Mouse (Mus musculus): ENCODE data around the gene Dgkq.

Dgkq gene

GRCm38 (mm10) chr5:108668977-108669936, at the start of gene Dgkq:
Gene Dgkq, minus strand, starts transcription at chr5:108669672.
- DNase-seq: peak; percentile 93 to 94

DNA sequence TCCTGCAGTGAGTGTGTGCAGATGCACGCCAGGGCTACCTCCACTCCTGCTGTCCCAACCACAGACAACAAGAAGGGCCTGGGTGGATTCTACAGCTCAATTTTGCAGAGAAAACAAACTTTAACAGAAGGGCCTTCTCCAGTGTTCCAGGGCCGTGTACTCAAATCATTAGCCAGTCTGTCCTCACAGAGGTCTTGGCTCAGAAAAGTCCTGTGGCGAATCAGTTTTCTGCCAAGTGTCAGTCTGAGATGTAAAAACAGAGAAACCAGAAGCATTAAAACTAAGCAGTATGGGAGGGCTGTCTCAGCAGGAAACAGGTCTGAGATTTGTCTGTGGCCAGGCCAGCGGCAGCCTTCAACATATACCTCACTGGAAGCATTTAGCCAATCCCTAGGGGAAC, 48.6 kb upstream of the Dgkq start:
- DNase-seq: no peak

- no peak for DNase-seq
These were observed 46.5 kb upstream of the Dgkq start for GRCm38 (mm10) chr5:108715974-108716373.

DNA sequence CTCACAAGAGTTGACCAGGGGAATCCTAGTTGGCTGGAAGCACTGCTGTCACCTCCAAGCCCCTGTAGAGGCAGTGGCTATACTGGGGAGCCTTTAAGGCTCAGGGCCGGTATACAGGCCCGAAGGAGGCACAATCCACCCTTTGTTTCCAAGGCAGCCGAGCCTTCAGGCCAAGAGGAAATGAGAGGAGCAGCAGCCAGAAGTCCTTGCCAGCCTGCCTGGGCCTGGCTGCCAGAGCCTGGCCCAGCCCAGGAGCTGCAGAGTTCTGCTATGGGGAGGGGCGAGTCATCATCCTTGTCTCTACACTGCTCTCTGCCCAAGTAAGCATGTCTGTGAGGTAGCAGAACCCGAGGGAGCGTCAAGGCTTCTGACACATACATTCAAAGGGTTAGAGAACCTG, 44.7 kb upstream of the Dgkq start:
- peak; percentile 28 to 38 for DNase-seq

DNA sequence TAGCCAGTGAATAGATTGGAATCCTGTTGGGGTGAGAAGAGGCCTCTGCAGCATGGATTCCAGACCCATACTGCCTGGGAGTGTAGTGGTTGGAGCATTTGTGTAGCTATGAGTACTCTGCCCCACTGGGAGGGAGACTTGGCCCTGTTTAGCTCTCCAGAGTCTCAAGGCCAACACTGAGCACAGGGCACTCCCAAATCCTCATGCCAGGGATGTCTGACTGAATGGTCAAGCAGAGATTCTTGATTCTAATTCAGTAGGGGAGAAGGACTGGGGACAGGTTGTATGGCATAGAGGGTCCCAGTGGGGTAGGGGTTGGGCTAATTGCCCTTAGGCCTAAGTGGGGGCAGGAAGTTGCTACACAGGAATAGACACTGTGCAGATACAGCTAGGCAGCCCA, 44.2 kb upstream of the Dgkq start:
- no peak for DNase-seq

GRCm38 (mm10) chr5:108713096-108713495, 43.6 kb upstream of the Dgkq start:
- DNase-seq: no peak

DNA sequence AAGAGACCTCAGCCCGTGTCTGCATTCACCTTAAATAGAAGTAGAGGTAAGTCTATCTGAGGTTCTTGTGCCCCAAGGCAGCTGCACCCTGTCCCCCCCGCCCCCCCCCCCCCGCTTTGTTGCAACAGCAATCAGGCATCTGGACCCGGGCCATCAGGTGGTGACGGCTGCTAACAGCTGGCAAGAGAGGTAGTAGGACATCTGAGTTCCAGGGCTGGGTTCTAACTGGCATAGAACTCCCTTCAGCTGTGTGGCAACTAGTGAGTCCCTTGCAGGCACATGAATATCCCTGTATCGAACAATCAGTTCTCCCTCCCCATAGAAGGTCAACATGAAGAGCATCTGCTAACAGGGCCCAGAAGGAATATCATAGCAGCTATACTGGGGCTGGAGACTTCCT, 42.5 kb upstream of the Dgkq start:
- no peak for DNase-seq

DNA sequence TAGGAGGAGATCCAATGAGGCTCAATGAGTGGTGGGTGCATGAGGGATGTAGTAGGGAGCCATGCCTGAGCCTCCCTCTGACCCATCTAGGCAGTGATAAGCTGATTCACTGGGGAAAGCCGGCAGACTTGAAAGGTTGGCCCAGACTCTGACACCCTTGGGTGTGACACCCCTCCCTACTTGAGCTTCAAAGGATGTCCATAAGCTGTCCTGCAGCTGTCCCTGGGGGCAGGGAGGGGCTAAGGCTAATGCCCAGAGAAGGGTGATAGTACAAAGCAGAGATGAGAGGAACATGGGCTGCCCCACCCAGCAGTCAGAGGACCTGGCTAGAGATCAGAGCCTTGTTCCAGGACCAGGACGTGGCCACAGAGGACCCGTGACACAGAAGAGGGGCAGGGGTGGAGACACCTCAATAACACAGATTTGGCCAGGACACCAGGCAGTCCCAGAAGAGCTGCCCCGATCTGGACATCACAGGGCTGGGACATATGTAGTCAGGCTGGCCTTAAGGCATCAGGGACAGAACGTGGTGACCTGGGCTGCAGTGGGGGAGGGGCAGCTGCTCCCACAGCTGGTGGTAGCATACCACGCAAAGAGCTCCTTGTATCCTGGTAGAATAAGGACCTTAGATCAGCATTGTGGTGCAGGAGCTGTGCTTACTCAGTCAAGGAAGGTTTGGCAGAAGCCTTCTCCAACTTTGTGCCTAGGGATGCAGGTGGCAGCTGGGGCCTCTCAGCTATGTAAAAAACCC, 39.7 kb upstream of the Dgkq start:
- no peak for DNase-seq

- peak; percentile 71 to 86 for DNase-seq
These were observed 38.9 kb upstream of the Dgkq start for GRCm38 (mm10) chr5:108708419-108708818.

- no peak for DNase-seq
These were observed 38.3 kb upstream of the Dgkq start for GRCm38 (mm10) chr5:108707758-108708157.

DNA sequence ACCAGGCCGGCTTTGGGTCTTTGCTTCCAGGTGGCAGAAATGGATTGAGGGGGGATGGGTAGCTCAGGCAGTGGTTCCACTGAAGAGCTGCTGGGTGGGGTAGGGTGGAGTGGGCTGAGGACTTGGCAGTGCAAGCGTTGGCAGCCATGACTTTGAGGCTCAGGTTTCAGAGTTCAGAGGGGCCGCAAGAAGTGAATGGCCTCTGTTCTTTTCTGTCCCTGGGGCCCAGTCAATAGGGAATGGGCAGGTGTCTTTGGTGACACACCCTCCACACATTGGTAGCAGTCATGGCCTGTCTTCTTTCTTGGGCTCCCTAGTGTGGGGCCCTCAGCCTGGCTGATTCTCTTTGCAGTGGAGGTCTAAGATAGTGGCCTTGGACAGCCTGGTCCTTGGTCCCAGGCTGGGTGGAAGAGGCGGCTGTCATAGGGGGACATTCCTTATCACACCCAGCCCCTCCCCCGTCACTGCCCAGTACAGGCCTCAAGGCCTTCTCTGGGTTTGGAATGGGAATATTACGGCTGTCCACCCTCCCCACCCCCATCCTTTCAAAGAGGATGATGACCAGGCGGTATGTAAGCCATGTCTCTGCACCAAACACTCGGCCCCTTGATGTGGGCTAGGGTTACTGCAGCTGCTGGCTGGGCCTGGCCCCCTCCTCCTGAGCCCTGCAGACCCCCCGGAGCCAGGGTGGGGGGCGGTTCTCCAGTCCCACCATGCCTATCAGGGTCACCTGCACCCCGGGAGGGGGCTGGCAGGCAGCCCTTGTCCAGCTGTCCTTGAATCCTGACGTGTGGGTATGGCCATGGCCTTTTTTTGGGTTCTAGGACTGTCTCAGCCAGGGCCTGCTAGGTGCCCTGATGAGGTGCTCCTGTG, 34.5 kb upstream of the Dgkq start:
- no peak for DNase-seq

DNA sequence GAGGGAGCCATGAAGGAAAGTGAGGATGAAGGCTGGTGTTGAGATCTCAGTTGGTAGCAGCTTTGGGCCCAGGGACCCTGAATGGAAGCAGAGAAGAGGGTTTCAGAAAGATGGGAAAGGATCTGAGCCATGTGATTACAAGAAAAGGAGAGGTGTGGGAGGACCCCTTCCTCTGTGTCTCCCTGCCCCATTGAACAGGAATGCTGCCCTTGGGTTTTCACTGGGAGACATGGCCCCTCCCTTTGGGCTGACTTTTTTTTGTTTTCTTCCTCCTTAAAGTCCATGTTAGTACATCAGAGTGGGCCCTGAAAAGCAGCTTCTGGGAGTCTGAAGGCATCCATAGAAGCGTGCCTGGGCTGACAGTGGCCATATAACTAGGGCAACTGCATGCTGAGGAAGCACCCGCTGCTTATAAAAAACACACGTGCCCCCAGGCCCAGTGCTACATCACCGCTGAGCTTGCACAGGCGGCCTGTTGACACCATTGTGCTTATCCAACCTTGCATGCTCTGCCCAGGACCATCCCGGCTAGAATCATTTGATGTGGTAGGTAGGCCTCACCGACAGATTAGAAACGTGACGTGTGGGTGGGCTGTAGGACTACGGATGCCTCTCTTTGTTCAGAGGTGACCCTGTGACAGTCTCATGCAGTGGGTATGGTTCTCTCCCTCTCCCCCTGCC, 32.0 kb upstream of the Dgkq start:
- no peak for DNase-seq

- no peak for DNase-seq
These were observed 30.9 kb upstream of the Dgkq start for GRCm38 (mm10) chr5:108700346-108700745.

DNA sequence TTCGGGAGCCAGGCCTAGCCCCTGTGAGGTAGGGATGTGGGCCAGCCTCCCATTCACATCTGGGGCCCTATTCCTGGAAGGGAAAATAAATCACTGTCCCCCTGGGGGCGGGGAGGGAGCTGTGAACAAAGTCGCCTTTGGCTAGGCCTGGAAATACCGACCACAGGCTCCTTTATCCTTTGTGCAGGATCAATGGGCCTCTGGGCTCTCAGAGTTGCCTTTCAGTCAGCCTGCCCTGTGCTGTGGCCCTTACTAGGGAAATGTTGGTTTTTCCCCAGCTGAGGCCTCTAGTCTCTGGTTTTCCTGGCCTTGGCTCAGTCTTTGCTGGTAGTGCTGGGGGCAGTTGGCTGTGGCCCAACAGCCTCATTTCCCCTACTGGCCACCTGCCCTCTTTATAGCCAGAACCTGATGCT, 27.9 kb upstream of the Dgkq start:
- no peak for DNase-seq

DNA sequence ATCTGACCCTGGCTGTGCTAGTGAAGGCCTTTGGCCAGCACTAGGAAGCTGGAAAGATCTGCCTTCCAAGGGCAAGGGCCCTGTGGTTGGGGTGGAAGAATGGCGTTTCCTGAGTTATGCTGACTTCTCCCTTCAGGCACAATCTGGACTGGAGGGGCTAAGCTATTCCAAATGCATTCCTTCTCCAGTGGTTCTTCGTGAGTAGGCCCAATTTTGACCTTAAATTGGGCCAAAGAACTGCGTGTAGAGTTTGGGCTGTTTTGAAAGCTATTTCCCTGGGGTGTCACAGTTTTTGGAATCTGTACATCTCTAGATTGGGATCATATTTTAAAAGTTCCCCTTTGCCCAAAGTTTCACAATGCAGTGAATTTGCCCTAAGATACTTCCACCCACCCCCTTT, 27.1 kb upstream of the Dgkq start:
- peak in 1 of 2 experiments; percentile 29 for DNase-seq

- no peak for DNase-seq
These were observed 26.4 kb upstream of the Dgkq start for GRCm38 (mm10) chr5:108695861-108696260.

GRCm38 (mm10) chr5:108694352-108695261, 25.1 kb upstream of the Dgkq start:
- DNase-seq: peak; percentile 75 to 80

- peak; percentile 92 to 95 for DNase-seq
These were observed 24.4 kb upstream of the Dgkq start for GRCm38 (mm10) chr5:108693872-108694288.

DNA sequence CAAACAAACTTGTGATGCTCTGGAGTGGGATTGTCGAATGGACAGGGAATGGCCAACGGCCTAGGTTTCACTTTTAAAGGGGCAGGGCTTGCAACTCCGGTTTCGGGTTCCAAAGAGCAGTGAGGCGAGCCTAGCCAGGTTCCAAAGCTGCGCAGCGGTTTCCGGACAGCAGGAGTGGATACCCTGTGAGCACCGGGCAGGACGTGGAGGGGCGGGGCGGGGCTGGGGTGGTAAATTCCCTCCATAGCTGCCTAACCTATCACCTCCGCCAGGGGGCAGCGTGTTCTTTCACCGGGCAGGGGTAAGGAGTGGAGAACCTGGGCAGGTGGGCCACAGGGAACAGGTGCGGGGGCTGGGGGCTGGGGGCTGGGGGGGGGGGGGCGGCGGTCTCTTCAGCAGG, 22.8 kb upstream of the Dgkq start, which contains the start of gene Fgfrl1:
Gene Fgfrl1 (plus strand): TSS at position 112 of the 400 bp plus-strand sequence.
- peak; percentile 76 to 90 for DNase-seq

GRCm38 (mm10) chr5:108691152-108691551, 21.7 kb upstream of the Dgkq start:
- DNase-seq: no peak

- DNase-seq: no peak
These were observed 19.6 kb upstream of the Dgkq start for GRCm38 (mm10) chr5:108689091-108689490.

All from kidney, postnatal 36 days (tissue).